Mouse (Mus musculus): ENCODE measurements around the gene Arhgap33.
"Not testable (repeated sequence)": the region's sequence is repeated elsewhere in the genome, so short reads cannot be mapped to it uniquely, and the experiment has no call there.

Gene Arhgap33

DNA sequence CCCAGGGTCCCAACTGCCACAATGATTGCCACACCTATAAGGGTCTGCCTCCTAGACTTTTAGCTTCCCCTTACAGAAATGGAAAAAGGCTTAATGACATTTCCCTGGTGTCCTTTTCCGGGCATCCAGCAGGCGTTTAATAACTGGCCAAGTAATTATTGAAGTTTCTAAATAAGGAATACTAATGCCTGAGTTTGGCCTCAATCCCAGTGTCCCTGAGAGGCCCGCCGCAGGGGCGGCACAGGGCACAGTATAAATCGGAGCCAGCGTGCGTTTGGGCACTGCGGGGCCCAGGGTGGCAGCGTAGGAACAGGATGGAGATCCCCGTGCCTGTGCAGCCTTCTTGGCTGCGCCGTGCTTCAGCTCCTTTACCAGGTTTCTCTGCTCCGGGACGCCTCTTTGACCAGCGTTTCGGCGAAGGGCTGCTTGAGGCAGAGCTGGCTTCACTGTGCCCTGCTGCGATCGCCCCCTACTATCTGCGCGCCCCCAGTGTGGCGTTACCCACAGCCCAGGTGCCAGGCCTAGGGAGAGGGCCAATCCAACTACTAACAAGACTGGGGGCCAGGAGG, 18.2 kb upstream of the Arhgap33 start:
- DNase-seq (ENCODE audit: low spot score in 2 of 2) = peak; percentile 61 to 77

DNA sequence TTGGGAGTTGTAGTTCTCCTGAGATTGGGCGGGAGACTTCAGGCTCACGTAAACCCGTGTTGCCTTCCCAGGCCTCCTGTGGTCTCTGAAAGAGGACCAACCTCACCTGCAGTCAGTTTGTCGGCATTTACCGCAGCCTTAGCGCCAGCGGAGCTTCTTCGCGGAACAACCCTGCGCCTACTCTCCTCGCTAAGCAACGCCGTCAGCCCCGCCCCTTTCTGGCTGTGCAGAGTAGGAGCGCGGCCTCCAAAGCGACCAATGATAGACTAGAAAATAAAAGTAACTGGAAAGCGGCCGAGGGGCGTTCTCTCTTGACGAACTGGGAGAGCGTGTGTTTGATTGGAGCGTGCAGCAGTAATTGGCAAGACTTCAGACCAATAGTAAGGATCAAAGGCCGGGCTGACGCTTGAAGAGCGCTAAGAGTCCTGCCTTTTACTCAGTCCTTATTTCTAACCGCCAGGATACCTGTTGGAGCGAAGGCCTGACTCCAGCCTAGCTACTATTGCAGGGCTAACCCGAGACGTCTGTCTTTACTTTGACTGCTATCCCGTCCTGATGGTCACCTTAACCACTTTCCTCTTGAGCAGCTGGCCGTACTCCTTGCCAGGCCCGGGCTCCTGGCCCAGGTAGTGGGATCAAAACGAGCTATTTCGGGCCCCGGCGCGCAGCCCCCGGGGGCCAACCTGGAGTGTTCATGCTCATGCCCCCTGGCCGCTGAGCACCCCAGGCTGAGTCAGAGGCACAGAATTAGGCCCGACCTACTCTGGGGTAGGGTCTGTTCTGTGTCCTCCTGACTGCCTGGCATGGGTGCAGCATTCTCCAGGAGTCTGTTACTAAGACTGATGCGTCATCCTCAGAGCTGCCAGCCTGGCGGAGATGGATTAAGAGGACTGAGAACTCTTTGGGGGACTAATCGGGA, 17.5 kb upstream of the Arhgap33 start, which contains the start of the genes Hspb6 and Proser3:
Gene Hspb6 (plus strand): TSS at position 77 of the 919 bp plus-strand sequence.
Gene Proser3 (minus strand): TSS at position 198 of the 919 bp plus-strand sequence.
- peak; percentile 98 to 99 for DNase-seq (ENCODE audit: low spot score in 2 of 2)

DNA sequence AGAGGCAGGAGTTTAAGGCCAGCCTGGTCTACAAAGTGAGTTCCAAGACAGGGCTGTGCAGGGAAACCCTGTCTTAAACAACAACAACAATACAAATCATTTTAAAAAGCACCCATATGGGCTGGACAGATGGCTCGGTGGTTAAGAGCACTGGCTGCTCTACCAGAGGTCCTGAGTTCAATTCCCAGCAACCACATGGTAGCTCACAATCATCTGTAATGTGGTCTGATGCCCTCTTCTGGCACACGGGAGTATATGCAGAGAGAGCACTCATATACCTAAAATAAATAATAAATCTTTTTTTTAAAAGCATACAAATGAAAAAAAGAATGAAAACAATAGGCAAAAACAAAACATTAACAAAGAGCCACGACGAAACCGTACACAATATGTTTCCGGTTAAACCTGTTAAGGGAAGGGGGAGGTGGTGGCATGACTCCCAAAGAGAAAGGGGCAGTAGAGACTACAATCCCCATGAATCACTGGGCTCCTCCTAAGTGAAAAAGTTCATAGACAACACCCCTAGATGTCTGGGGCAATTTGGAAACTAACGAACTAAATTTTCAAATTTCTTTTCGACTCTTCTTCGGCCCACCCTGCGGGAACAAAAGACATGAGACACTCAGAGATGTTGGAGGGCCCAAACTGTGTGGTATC, 16.7 kb upstream of the Arhgap33 start:
- no peak for DNase-seq (ENCODE audit: low spot score in 2 of 2)

DNA sequence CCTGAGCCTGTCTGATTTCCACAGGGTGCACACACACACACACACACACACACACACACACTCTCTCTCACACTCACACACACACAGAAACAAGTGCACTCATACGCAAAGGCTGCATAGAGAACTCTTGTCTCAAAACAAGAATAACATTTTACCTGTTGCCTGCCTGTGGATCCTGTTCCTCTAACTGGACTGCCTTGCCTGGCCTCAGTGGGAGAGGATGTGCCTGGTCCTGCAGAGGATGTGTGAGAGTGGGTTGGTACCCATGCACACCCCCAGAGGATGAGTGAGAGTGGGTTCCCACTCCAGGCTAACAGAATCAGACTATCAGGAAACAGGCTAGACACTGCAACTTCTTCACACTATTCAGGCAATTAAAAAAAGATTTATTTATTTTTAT, 15.7 kb upstream of the Arhgap33 start:
- no peak for DNase-seq (ENCODE audit: low spot score in 2 of 2)

DNA sequence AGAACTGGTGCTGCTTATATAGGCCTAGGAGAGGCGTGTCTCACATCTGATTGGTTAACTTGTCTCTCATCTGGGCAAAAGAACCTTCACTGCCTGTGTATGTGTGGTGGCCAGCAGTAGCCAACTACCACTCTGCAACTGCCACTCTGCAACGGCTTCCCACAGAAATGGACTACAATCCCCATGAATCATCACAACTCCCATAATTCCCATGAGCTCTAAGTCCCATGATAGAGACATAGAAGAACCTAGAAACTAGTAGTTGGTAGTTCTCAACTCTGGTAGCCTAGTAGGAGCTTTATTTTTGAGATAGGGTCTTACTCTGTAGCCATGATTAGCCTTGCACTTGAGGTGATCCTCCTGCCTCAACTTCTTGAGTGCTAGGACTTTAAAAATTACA, 15.0 kb upstream of the Arhgap33 start:
- DNase-seq (ENCODE audit: low spot score in 2 of 2) = no peak

DNA sequence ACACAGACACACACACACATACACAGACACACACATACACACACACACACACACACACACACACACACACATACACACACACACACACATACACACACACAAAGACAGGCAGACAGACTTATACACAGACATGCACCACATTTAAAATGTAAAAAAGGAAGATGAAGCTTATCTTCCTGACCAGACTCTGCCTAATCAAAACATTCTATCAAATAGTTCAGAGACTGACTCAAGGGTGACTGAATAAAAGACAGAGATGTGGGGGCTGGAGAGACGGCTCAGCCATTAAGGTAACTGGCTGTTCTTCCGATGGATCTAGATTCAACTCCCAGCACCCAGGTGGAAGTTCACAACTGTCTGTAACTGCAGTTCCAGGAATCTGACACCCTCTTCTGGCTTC, 9.5 kb upstream of the Arhgap33 start:
- DNase-seq (ENCODE audit: low spot score in 2 of 2) = no peak

DNA sequence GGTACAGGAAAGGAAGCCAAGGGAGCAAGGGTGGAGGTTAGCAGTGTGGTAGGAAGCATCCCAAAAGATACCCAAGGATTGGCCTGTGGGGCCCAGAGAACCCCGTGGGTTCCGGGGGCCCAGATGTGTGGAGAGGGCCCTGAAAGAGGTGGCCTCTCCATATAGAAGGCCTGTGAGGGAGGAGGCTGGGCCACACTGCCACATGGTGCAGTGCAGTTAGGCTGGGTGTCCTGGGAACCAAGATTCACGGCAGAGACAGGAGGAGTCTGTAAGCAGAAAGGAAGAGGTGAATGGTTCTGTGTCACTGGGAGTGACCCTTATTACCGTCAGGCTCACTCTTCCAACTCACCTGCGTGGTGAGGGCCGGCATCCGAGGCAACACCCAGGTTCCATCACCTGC, 5.7 kb upstream of the Arhgap33 start:
- DNase-seq (ENCODE audit: low spot score in 2 of 2) = no peak

DNA sequence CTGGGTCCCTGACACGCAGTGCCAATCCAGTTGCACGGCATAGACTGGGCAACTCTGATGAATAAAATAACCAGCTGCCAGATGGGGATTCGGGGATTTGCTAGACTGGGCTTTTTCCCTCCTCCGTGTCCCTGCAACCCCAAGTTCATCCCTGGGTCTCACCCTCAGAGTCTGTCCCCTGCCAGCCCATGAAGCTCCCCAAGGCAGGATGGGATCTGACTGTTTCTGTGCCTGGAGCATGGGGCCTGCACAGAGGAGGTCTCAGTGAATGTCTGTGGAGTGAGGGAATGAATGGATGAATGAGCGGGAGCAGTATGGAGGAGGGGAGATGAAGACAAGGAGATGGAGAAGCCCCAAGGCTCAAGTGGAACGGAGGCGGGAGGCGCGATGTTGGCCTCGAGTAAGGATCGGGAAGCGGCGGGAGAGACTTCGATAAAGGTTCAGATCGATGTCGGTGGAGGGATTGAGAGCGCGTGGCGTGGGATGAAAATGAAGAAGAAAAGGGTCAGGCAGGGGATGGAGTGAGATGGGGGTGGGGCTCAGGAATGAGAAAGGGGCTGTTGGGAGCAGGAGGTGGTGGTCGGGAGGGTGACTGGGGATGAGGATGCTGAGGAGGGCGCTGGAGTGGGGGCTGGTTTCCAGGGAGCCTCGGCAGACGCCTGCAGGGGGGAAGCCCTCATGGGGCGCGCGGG, 773 bp downstream of the Arhgap33 start:
- DNase-seq (ENCODE audit: low spot score in 2 of 2) = no peak

DNA sequence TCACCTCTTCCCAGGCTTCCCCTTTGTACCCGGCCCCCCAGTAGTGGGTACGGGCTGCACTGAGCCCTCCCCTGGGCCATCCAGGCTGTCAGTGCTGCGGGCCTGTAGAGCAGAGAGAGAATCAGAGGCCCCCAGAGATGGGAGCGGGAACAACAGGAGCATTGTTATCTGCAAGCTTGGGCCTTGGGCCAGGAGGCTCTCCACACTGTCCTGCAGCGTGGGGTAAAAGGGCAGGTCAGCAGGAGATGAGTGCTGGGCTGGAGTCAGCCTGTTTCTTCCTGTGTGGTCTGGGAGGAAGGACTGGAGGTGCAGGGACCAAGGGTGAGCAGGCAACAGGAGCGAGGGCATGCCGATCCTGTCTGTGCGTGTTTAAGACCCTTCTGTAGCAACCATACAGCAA, 1.9 kb downstream of the Arhgap33 start:
- DNase-seq (ENCODE audit: low spot score in 2 of 2) = no peak

DNA sequence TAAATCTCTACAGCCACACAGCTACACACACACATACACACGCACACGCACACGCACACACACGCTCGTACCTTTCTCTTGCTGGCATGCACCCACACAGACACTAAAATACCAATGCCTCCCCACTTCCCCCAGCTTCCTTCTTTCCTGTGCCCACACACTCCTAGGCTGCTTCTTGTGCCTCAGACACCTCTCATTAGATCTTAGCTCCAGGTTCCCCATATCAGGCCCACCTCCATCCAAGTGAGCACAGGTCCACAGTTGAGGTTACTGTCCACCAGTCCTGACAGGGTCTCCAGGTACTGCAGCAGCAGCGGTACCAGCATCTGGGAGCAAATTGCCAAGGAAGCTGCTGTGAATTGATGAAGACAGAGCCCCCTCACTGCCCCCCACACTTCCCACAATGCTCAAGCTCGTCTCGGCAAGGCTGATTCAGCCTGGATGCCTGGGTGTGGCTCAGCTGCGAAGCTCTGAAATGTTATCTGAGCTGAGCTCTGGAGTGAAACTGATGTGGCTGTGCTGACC, 3.5 kb downstream of the Arhgap33 start:
- no peak for DNase-seq (ENCODE audit: low spot score in 2 of 2)

DNA sequence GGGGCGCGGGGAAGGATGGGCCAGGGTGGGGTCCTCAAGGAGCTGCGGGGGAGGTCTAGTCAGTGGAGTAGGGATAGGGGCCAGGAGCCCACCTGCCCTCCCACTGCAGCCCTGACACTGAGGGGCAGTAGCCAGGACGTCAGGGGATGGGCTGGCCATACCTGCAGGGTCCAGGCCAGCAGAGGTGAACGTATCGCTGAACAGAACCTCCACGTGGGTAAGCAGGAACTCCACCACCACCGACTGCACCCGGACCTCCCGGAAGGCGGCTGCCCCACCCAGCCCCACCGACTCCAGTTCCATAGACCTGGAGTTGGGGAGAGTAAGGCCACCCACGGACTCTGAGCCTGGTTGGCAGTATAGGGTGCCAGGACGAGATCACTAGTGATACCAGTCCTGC, 7.9 kb downstream of the Arhgap33 start:
- DNase-seq (ENCODE audit: low spot score in 2 of 2) = no peak

DNA sequence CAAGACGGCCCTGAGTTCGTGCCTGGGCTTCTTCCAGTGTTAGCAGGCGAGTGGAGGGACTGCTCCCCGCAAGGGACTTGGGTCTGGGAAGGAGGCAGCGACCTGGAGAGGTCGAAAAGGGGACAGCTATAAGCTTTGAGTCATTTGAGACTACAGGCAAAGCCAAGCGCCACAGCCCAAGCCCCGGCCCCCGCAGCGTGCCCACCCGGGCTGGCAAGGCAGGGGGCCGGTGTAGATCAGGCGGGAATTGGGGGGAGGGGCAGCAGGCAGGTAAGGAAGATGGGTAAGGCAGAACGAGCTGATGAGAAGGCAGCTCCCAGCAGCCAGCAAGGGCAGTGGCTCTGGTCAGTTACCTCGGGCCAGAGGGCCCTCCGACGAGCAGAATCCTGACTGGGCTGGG, 8.5 kb downstream of the Arhgap33 start:
- no peak for DNase-seq (ENCODE audit: low spot score in 2 of 2)

DNA sequence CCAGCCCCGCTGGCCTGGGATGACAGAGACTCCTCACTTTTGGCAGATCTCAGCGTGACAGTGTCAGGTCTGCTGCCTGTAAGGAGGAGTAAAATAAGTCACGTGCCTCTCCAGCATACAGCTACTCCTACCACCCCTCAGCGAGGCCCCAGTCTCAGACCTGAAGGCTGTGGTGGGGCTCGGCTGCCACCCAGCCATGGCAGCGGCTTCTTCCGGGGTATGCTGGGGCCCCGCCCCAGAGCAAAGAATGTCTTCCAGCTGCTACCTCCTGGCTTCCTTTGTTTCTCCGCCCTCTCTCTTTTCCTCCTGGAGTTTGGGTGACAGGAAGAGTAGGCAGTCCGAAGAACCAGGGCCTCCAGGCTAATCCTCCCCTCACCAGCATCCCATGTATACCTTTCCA, 8.9 kb downstream of the Arhgap33 start:
- no peak for DNase-seq (ENCODE audit: low spot score in 2 of 2)

DNA sequence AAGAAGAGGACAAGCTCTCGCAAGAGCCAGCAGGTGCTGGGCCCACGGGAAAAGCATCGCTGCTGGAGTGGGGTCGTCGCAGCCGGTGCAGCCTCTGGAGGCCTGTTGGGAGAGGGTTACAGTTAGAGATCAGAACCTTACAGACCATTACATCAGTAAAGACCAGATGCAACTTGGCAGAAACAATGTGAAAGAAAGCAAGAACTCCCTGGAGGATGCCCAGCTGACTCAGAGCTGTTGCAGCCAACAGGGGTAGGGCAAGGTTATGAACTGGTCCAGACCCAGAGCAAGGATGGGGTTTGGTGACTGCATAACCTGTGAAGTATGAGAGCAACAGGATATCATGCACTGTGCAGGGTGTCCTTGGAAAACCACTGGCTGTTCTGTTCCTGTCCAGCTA, 10.4 kb downstream of the Arhgap33 start:
- no peak for DNase-seq (ENCODE audit: low spot score in 2 of 2)

DNA sequence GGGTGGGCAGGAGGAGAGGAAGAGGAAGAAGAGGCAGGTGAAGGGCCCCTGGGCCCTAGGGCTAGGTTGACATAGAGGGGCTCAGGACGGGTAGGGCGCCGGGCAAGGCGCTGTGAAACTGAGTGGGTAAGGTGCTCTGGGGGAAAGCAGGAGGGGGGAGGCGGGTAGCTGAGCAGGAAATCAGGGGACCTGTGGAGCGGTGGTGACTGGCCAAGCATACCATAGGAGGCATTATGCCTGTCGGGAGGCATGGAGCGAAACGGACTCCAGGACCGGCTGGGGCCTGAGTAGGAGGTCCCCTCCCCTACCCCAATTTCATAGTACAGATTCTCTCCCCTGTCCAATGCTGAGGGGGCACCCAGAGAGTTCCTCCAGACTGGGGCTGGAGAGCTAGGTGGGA, 12.0 kb downstream of the Arhgap33 start:
- DNase-seq (ENCODE audit: low spot score in 2 of 2) = no peak

DNA sequence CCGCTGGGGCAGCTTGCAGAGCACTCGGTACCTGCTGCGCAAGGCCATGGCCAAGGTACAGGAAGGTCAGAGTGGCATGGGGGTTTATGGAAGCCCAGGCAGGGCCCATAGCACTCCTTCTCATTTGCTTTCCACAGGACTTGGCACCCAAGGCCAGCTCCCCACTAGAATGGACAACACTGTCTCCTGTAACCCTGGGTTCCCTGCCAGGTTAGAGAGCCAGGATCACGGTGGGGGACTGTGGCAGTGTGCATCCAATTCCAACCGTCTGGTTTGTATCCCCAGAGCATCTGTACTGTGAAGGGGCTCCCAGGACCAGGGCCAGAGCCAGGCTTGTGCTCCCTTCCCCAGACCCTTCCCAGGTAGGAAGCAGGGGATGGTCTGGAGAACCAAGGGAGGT, 14.0 kb downstream of the Arhgap33 start:
- DNase-seq (ENCODE audit: low spot score in 2 of 2) = no peak

DNA sequence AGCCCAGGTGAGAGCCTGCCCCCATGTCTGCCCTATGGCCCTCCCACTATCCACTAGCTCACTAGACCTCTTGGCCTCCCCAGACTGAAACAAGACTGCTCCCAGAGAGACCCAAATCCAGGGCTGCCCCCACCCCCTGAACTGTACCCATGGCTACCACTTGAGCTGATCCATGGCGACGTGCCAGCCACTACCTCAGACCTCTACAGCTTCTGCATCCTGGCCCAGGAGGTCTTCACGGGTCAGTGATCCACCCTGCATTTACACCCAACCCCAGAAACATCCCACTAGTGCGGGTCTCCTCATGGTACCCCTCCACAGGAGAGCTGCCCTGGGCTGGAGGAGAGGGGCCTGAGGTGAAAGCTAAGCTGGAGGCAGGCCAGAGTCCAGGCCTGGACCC, 14.5 kb downstream of the Arhgap33 start:
- DNase-seq (ENCODE audit: low spot score in 2 of 2) = no peak

DNA sequence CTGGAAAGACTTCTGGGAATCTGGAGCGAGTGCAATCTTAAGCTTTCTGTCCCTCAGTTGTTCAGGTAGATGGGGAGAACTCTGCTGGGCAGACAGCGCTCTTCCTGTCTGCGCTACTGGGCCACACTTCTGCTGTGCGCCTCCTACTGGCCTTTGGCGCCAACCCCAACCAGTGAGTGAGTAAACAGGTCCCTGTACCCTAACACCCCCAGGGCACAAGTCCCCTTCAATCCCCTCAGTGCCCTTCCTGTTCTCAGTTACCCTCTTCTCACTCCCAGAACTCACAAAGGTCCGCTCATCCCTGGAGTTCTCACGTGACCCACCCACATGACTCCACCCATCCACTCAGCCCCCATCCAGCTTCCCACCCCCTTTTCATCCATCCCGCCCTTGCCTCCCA, 16.5 kb downstream of the Arhgap33 start:
- no peak for DNase-seq (ENCODE audit: low spot score in 2 of 2)

DNA sequence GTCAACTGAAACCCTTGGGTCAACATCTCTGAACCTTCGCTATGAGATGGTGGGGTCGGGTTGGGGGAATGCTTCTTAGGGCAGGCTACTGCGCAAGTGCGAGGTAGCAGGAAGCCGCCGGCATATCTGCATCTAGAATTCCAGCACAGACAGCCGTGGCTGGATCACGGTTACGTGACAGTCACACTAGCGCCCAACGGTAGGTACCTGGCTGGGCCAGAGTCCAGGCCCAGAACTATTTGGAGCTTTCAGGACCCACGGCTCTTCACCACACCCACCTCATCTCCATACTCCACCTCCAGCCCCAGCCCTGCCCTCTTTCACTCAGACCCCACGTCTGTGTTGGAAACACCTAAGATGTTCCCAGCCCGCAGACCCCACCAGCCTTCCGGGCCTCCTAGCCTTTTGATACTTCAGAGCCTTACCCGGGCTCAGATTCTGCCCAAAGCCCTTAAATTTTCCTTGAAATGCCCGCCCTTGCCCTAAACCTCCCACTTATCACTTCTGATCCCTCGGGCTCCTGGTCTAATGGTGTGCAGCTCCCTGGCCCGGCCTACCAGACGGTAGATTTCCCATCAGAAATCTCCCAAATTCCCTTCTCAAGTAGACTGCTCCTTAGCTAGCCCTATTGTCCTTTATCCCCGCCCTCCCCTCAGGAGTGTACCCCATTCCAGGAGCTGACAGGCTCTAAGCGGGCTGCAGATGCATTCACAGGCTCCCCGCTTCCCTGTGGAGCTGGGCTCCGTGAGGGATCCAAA, 19.7 kb downstream of the Arhgap33 start:
- DNase-seq (ENCODE audit: low spot score in 2 of 2) = no peak

DNA sequence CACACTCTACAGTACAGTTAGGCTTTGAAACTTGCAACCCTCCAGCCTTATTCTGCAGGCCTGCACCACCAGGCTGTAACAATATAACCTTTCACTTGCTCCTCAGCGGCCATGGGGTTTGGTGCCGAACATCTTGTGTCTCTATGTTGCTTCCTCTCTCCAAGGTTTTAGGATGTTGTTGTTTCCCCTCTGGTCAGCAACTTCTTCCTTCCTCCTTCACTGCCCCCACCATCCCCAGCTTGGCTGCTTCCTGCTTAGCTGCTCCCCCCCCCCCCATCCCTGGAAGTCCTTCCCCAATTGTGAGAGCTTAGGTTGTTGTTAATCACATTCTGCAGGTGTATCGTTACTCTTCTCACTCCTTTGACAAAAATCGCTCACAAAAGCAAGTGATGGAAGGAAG, 26.8 kb downstream of the Arhgap33 start:
- no peak for DNase-seq (ENCODE audit: low spot score in 2 of 2)

DNA sequence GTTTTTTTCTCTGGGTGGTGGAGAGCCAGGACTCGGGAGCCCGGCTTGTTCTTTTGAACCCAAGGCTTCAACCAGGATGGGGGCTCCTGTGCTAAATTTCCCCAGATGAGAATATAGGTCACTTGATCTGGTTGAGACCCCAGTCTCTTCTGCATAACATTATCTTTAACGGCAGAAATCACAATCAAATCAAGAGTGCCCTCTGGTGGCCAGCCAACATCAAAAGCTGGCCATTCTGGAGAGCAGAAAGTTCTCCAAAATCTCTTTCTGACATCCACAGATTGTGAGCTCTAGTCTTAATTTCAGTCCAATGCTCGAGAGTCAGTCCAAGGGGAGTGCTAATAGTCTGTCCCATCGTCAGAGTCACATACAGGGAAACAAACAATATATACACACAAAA, 33.7 kb downstream of the Arhgap33 start:
- DNase-seq (ENCODE audit: low spot score in 2 of 2) = not testable (repeated sequence)

Data from heart, adult 9 months (tissue).